Mouse (Mus musculus) erythroid progenitor cell, adult 5-6 weeks (primary cell): ENCODE data around the gene Uba3. TPM values are rescaled to one million over a fixed set of nuclear protein-coding genes. Genes with fewer than 3 reads are reported as not detected.

Source experiments
- ATAC-seq: replicated peaks from 2 replicates; pipeline ENCODE4 v1.8.0; 2016; ENCODE audit warnings: moderate number of reproducible peaks, mild to moderate bottlenecking, moderate TSS enrichment, inconsistent platforms; ENCODE audit not compliant: poor library complexity, low FRiP score, severe bottlenecking
- total RNA-seq, 2 experiments: library from RNA; stranded (forward) in 1 of 2; stranded (reverse) in 1 of 2; fragments of 150-400 nt in 1 of 2; fragments of 186-747, 209-891 nt in 1 of 2; gene quantifications; 2 replicates each; pipeline versions ENCODE4 v1.2.3 to v1.2.4; 2015 to 2017; ENCODE audit warnings: low replicate concordance in 2 of 2

Uba3 gene
- total RNA-seq (2015; ENCODE audit: low replicate concordance) = 34.2 and 38.6 TPM in 2 replicates
- 55.7 and 71.2 TPM in 2 replicates for total RNA-seq (2017; ENCODE audit: low replicate concordance)

DNA sequence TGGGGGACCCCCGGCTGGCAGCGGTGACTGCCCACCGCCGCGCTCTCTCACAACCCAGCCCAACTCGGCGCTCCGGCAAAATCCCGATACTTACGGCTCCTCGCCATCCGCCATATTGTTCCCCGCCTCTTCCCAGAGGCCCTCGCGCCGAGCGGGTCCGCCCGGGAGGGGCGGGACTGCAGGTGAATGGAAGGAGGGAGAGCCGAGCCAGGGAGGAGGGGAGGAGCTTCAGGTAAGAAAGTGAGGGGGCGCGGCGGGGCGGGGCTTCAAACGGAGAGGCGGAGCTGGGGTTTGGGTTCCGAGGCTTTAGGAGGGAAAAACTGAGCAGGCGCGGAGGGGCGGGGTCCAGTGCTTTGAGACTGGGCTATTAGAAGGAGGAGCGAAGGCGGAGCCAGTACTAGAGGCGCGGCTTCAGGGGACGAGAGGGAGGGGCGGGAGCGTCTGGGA is at the start of gene Uba3:
Gene Uba3, minus strand, starts transcription at position 209 of the 447 bp plus-strand sequence.
- ATAC-seq = peak; percentile 94

GRCm38 (mm10) chr6:97252711-97253221 is 47.3 kb upstream of the Uba3 start, which contains the start of gene Lmod3:
TSS of gene Lmod3 (minus strand) at chr6:97252759.
- ATAC-seq = no peak

DNA sequence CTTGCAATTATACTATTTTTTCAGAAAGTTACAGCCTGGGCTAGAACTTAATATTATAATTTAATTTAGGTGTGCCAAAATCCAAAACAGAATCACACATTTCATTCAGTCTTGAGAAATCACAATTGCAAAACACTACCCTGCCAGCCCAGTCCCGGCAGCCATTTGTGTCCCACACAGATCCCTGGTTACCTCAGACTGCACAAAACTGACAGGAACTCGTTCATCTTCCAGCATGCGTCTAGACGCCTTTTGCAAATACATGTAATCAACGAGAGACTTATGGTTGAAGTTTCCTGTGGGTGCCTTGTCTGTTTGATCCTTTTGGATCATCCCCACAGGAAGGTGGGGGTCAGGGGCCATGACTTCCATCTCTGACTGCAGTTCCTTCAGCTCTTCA is 46.6 kb upstream of the Uba3 start:
- ATAC-seq = no peak

GRCm38 (mm10) chr6:97250966-97251365 is 45.5 kb upstream of the Uba3 start:
- ATAC-seq = no peak; the same call in 1 of the 2 replicates

DNA sequence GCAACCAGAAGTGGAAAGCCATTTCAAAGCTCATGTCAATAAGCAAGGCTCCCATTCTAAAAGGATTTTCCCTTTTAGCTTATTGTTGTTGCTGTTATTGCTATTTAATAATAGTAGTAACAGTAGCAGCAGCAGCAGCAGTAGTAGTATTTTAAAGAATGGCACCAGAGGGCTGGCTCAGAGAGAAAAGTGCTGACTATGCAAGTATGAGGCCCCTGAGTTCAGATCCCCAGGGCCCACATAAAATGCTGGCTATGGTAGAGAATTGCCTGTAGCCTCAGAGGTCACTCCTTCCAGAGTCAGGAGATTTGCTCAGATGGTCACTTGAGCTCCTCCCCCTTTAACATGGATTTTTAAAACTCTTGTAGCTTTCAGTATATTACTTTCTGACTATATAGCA is 39.8 kb upstream of the Uba3 start:
- ATAC-seq = no peak

DNA sequence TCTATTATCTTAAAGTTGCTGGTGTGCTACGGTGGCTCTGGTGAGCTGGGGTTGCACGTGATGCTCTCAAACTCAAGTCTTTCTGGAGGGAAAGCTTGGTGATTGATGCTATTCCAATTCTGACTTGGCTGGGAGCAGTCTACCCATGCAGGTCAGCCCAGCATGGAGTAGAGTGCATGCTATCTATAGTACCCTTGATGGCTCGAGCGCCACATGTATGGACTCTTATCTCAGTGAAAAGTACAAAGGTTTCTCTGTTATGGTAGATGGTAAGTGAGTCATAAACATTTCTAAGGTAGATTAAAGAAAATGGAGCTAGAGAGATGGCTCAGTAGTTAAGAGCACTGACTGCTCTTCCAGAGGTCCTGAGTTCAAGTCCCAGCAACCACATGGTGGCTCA is 37.1 kb upstream of the Uba3 start:
- ATAC-seq = no peak

GRCm38 (mm10) chr6:97240092-97240491 is 34.6 kb upstream of the Uba3 start:
- ATAC-seq = no peak

DNA sequence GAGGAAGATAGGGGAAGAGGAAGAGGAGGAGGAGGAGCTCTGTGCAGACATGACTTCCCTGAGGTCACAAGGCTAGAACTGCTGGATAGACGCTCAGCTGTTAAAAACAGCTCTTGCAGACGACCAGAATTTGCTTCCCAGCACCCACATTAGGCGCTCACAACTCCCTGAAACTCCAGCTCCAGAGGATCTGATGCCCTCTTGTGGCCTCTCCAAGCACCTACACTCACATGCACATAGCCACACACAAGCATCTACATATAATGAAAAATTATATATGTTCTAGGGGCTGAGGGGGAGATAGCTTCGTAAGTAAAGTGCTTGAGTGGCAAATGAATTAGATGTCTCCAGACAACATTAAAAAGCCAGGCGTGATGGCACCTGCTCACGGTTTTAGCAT is 33.9 kb upstream of the Uba3 start:
- ATAC-seq = no peak

GRCm38 (mm10) chr6:97236088-97236487 is 30.6 kb upstream of the Uba3 start:
- no peak for ATAC-seq

DNA sequence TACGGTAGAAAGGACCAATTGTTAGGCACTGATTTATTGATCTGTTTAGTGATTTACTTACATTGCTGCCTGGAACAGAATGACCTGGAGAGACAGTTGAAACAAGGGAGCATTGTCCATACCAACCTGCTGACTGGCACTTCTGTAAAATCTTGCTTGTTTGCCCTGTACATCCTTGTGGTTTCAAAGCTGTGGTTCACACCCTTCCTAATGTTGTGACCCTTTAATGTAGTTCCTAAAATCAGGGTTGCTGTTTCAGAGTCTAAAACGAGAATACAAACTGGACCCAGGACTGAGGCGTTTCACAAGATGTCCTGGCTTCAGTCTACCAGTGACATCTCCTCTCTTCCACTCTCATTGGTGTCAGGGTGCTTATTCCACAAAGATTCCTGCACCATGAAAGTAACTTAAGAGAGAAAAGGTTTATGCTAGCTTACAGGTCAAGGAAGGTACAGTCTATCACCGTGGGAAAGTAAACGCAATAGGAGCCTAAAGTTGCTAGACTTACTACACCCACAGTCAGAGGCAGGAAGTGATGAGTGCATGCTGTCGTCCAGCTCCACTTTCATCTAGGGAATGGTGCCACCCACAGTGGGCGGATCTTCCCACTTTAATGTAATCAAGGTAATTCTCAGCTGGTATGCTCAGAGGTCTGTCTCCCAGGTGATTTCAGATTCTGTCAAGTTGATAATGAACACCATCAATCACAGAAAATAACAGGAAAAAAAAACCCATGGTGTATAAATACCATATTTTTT is 29.6 kb upstream of the Uba3 start:
- ATAC-seq = no peak

DNA sequence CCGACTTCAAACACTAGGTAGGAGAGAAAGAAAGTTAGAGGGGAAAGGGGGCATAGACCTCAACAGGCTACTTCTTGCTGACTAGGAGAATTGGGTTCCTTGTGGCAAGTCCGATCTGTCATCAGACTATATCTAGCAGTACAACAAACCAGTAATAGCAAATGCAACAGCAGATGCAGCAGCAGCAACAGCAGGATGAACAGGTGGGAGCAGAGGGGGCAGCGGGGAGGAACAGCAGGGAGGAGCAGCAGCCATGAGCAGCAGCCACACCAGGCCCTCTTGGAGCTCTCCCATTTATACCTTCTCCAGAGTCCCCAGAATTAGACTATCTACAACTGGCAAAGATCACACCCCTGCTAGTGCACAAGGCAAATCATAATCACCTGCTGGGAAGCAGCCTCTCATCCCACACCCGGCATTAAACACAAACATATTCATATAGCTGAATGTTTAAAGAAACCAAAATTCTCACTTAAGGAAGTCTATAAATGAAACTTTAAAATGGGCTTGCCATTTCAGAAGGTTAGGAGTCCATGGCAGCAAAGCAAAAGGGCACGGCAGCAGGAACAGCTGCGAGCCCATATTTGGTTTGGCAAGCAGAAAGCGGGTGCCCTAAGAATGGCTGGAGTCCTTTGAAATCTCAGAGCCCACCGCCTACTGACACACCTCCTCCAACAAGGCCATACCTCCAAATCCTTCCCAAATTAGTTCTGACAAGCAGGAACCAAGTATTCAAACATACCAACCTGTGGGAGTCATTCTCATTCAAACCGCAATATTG is 21.8 kb upstream of the Uba3 start:
- no peak for ATAC-seq

DNA sequence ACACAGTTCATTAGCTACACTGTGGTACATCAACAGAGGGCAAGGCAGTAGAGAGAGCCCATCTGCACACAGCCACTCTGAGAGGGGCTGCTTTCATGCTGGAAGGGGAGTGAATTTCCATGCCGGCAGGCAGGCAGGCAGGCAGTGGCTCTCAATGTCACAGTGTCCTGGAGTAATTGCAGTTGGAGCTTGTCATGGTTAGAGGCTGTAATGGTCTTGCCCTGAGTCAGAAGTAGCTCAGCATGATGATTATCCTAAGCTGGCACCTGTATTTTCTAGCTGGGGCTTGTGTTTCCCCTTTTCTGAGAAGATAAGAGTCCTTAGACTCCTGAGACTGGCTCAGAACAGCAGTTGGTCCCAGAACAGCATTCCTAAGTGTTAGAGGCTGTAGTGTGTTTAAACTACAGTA is 20.6 kb upstream of the Uba3 start:
- no peak for ATAC-seq

- no peak for ATAC-seq
Measured at GRCm38 (mm10) chr6:97224505-97224904, 19.1 kb upstream of the Uba3 start.

- ATAC-seq = no peak
Measured at GRCm38 (mm10) chr6:97223566-97223965, 18.1 kb upstream of the Uba3 start.

- no peak for ATAC-seq
Measured at GRCm38 (mm10) chr6:97222931-97223467, 17.6 kb upstream of the Uba3 start.

DNA sequence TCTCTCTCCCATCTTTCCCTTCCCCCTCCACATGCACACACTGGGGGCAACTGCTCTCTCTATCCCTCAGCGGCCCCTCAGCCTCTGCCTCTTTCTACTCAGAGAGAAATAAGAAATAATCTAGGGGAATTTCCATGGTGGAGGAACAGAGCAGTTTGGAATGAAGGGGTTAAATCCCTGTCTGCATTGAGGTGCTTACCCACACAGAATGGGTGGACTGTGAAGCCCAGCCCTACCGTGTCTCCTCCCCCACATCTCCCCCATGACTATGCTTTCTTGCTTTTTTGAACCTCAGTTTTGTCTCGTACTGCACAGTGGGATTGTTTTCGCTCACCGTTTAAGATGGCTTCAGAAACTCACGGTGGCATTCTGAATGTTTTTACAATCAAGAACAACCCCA is 16.9 kb upstream of the Uba3 start:
- 0 out of 2 replicates have a peak, but pooled peaks have one; percentile 8 for ATAC-seq

GRCm38 (mm10) chr6:97221205-97222025 is 16.0 kb upstream of the Uba3 start:
- no peak for ATAC-seq

DNA sequence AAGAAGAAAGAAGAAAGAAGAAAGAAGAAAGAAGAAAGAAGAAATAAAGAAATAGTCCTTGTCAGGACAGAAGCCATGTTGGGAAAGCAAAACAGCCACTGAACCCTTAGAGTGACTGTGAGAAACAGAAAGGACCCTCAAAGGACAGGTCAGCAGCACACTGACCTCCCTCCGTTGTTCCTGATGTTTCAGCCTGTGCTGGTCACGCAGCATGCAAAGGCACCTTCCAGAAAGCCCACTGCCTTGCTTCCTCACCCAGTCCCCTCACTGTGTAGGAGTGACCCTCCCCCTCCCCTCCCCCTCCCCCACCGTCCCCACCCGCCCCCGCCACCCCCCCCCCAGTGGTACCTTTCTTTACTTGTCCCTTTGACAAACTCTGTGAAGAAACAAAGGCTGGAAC is 15.2 kb upstream of the Uba3 start:
- no peak for ATAC-seq

GRCm38 (mm10) chr6:97216154-97216821 is 10.8 kb upstream of the Uba3 start:
- ATAC-seq = no peak
